Mouse (Mus musculus) brain, adult 2 months (tissue): ENCODE measurements at regions not wholly inside any gene's neighbourhood (a gene's known extent, or its start where the extent isn't known, plus 50 kb on each side); places are given as distances from the start of the nearest gene placed in this dataset.
"Not testable (repeated sequence)": the region's sequence is repeated elsewhere in the genome, so short reads cannot be mapped to it uniquely, and the experiment has no call there.

Source experiments
- DNase-seq: peaks from one replicate; pipeline ENCODE4 v3.0.0; 2011; ENCODE audit warnings: low read depth, low spot score

- DNase-seq, result no peak
These were observed 708.6 kb upstream of the Mms22l start for GRCm38 (mm10) chr4:23787417-23788204.

DNA sequence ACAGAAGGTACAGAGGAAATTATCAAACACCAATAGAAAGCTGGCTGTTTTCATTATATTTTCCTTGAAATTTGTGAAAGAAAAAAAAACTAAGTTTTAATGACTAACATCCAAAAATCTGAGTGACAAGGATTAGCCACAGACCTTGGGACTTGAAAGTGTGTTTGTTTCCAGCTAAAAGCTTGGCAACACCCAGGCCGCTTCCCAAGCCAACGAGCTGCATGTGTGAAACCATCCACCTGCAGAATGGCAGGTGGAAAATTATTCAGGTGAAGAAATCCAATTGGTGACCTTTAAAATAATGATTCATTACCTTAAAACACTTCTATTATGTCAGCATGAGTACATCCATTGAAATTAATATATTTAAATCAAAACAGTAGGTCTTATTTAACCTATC lies 672.7 kb upstream of the Mms22l start:
- no peak for DNase-seq

GRCm38 (mm10) chr4:23826885-23827284 lies 669.4 kb upstream of the Mms22l start:
- peak; percentile 64 for DNase-seq

- peak; percentile 31 for DNase-seq
These were observed 663.7 kb upstream of the Mms22l start for GRCm38 (mm10) chr4:23832385-23833164.

- DNase-seq, result no peak
These were observed 652.5 kb upstream of the Mms22l start for GRCm38 (mm10) chr4:23843609-23844287.

GRCm38 (mm10) chr4:23844288-23844971 lies 651.8 kb upstream of the Mms22l start:
- DNase-seq, result no peak

GRCm38 (mm10) chr4:23845263-23845662 lies 651.0 kb upstream of the Mms22l start:
- DNase-seq, result no peak

DNA sequence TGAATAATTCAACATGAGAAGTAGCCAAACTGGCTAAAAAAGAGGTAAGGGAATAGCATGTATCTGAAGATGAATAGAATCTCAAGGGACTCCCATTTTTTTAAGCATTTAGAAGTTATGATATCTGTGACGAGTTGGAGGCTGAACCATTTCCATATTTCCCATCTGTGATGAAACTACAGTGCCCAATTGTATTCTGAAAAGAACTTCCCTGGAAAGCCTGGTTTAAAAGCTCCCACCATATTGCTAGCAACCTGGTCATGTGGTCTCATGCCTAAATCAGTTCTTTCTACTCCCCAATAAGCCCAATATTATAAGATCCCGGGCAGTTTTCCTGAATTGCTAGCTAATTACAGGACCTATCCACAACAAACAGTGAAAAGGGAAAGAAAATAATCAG lies 645.6 kb upstream of the Mms22l start:
- DNase-seq, result no peak

DNA sequence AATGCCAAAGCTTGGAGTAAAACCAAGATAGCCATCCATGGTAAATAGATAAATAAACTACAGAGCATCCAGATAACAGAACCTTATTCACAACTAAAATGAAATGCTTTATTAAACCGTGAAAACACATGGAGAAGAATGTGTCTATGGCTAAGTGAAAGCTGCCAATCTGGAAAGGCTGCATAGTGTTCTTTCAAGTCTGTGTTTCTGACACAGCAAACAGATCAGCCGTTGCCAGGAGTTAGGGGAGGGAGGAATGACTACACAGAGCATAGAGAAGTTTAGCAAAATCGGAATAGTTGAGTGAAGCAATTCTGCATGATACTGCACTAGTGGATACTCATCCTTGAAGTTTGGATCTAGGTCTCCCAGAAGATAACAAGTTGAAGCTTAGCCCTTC lies 633.8 kb upstream of the Mms22l start:
- DNase-seq, result peak; percentile 28

DNA sequence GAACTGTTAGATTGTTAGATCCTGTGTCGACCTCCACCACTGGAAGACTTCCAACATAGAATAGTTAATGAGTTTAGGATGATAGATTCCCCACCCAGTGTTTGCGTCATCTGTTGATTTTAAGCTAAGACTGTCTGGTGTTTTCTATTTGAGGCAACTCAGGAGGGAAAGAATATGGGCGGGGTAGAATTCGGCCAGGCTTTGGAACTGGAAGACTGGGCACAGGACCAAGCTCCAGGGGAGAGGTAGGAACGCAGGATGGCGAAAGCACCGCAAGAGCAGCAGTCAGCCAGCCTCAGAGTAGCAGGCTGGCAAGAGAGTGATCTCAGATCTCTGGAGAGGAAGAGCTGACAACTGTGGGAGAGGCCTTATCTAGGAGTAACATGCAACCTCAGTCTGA lies 616.2 kb upstream of the Mms22l start:
- DNase-seq, result no peak

GRCm38 (mm10) chr4:23913396-23913795 lies 582.9 kb upstream of the Mms22l start:
- DNase-seq, result peak; percentile 56

DNA sequence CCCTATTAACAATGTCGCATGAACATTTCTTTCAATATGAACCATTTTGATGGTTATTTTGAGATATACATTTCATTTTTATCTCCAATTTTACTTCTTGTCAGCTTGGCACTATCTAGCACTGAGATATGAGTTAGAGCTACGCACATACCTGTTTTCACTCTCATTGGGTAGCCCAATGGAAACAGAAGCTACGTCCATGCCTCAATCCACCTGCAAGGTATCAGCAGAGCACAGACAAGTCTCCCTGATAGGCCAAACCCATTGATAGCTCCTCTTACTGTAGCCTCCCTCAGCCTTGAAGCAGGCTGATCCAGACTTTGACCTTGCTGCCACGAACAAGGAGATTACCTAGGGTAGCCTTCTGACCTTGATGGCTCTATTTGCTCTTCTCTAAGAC lies 582.4 kb upstream of the Mms22l start:
- DNase-seq, result no peak

GRCm38 (mm10) chr4:23914423-23914822 lies 581.8 kb upstream of the Mms22l start:
- no peak for DNase-seq

GRCm38 (mm10) chr4:23921520-23921919 lies 574.7 kb upstream of the Mms22l start:
- peak; percentile 26 for DNase-seq

GRCm38 (mm10) chr4:23954140-23954539 lies 542.1 kb upstream of the Mms22l start:
- peak; percentile 6 for DNase-seq

DNA sequence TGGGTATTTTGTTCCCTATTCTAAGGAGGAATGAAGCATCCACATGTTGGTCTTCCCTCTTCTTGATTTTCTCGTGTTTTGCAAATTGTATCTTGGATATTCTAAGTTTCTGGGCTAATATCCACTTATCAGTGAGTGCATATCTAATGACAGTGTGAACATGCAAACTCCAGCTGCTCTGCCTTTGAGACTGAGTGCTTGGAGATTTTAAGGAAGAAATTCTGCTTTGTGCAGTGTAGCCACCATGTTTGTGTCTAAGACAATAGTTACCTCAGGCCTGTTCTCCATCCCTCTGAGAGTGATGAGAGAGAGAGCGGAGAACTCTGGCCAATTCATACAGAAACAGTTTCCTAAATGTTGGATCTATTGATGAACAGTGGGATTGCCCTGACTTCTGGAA lies 514.1 kb upstream of the Mms22l start:
- DNase-seq, result not testable (repeated sequence)

- DNase-seq, result peak; percentile 43
These were observed 513.3 kb upstream of the Mms22l start for GRCm38 (mm10) chr4:23982790-23983451.

DNA sequence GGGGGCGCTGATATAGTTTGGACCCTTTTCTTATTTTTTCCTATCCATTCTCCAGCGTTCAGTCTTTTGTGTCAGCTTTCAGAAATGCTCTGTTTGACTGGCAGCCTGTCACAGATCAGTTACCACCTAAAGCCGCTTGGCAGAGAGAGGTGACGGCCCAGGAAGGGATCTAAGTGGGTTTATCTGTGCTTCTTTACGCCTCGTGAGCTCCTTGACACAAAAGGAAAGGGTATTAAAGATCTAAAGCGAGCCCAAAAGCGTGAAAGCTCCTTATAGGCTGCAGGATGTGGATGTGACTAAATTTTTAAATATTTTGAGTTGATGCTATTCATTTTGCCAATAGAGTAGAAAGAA lies 512.8 kb upstream of the Mms22l start:
- peak; percentile 20 for DNase-seq

GRCm38 (mm10) chr4:23984005-23984404 lies 512.2 kb upstream of the Mms22l start:
- DNase-seq, result no peak

DNA sequence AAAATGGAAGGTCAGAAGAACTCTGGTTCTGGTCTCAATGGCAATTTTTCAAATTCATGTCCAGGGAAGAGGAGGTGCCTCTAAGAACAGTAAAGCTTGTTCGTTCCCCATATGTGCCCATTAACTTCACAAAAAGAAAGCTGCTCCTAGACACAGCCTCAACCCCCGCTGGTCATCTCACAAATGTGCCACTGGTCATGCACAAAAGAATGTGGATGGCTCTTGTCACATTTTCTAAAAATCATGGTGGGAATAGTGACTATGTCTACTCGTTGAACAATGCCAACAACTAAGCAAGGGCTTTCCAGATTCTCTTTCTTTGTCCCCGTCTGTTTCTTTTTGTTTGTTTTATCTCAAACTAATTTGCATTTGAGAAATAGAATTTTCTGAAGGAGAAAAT lies 510.3 kb upstream of the Mms22l start:
- DNase-seq, result no peak

GRCm38 (mm10) chr4:23993823-23994222 lies 502.4 kb upstream of the Mms22l start:
- DNase-seq, result no peak
